Mouse (Mus musculus) kidney, embryonic 15.5 days (tissue): ENCODE measurements around the gene Jtb. TPM values are rescaled to one million over a fixed set of nuclear protein-coding genes. Genes with fewer than 3 reads are reported as not detected.

Experiments used
- ATAC-seq: fragments of 200-750 bp; cut with Nextera tagmentation; replicated peaks from 2 replicates; pipeline ENCODE4 v1.8.0; 2017; ENCODE audit warnings: moderate TSS enrichment; ENCODE audit not compliant: low FRiP score
- H3K27ac ChIP-seq: fragments of 300-500 bp; sonication (generic); 2 replicates; pipeline ENCODE4 v1.5.1; 2015; ENCODE audit warnings: mild to moderate bottlenecking, inconsistent platforms
- H3K27me3 ChIP-seq: fragments of 300-500 bp; sonication (generic); 2 replicates; pipeline ENCODE4 v1.6.1; 2015; ENCODE audit warnings: inconsistent platforms
- H3K36me3 ChIP-seq: fragments of 300-500 bp; sonication (generic); 2 replicates; pipeline ENCODE4 v1.6.1; 2015; ENCODE audit warnings: inconsistent platforms
- H3K4me1 ChIP-seq: fragments of 300-500 bp; sonication (generic); 2 replicates; pipeline ENCODE4 v1.6.1; 2015; ENCODE audit warnings: inconsistent platforms
- H3K4me2 ChIP-seq: fragments of 300-500 bp; sonication (generic); 2 replicates; pipeline ENCODE4 v1.6.1; 2015; ENCODE audit warnings: moderate library complexity, mild to moderate bottlenecking, inconsistent platforms
- H3K4me3 ChIP-seq: fragments of 300-500 bp; sonication (generic); replicated peaks from 2 replicates; pipeline ENCODE4 v1.5.1; 2015; ENCODE audit warnings: mild to moderate bottlenecking, inconsistent platforms
- H3K9ac ChIP-seq: fragments of 300-500 bp; sonication (generic); 2 replicates; pipeline ENCODE4 v1.6.1; 2015; ENCODE audit warnings: mild to moderate bottlenecking, inconsistent platforms
- H3K9me3 ChIP-seq: fragments of 300-500 bp; sonication (generic); replicated peaks from 2 replicates; pipeline ENCODE4 v1.6.1; 2016; ENCODE audit warnings: inconsistent platforms
- WGBS: fragments of 180-500 bp; shearing (Covaris S2); methylation state at CpG from one replicate; pipeline ENCODE4 v1.1.7; 2015; ENCODE audit warnings: mixed read lengths; 5-methylcytosine and 5-hydroxymethylcytosine counted together
- polyA plus RNA-seq: library from polyadenylated mRNA; unstranded; fragments of >200 nt; fragmentation: Nextera tagmentation; extraction: Ambion mirVana; gene quantifications from 2 replicates; pipeline ENCODE4 v1.2.1, GENCODE M21; 2015

The Jtb gene
- polyA plus RNA-seq, 1 experiment from 2014 or later: 96.9 TPM

DNA sequence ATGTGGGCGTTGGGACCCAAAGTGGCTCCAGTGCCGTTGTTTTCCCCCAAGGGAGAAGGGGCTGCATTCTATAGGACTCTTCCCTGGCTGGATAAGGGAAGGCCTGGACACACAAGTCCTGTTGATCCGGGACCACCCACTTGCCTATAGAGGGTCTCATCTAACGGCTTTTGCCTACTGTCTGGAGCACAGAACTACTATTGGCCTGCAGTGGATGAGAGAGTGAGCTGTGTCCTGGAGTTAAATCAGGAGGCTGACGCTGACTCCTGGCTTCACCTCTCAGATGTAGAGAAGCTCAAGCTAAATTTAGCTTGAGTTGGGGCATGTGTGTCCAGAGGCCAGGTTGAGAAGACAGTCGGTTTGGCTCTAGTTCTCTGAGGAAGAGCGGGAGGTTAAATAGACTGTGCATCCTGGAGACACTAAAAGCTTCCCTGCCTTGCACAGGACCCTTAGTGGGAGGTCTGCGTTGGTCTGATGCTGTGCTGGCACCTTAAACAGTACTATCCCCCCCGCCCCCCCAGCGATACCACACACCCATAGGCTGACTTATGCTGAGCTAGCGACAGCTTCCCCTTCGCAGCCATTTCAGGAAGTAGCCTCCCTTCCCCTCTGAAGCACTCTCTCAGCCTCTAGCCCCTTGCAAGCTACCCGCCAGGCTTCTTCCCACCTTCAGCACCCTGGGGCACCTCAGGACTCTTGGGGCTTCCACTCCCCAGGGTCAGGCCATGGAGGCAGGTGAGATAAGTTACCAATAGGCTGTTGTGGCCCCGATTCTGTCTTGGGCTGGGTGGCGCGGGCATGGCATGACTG is 34.7 kb downstream of the Jtb start:
- H3K27me3 ChIP-seq: no peaks in the 10 kb centered on the region
- WGBS: 23% methylated on average over 16 of the region's 16 CpGs
- no peaks in the 10 kb centered on the region for H3K9me3 ChIP-seq

DNA sequence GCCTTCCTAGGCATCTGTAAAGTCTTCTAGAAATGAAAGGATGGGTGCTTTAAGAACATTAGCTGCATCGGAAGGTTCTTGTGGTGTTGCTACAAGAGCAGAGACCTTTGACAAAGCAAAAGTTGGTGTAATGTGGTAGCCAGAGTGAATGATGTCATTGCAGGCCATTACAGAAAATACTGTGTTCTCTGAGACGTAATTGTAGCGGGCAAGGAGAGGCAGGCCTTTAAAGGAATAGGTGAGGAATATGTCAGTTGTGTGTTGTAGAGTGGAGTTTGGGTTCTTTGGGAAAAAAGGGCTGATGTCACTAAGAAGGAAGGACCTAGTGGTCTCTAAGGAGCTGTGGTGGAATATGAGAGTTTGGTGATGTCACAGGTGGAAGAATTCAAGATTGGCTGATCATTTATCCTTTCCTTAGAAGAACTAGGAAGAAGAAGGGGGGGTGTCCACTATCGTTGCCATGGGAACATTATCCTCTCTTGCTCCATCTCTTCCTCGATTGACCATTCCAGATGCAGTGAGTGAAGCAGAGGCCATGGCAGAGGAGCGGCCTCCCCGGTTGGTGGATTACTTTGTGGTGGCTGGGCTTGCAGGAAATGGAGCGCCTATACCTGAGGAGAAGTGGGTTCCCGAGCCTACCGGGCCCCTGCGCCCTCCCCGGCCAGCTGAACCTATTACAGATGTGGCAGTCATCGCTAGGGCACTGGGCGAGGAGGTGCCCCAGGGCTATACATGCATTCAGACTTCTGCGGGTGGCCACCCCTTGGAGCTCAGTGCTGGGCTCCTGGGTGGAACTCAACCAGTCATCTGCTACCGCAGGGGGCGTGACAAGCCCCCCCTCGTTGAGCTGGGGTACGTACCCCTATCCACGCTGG is 35.7 kb downstream of the Jtb start:
- H3K9me3 ChIP-seq: no peaks in the 10 kb centered on the region
- no peak overlapping the region for H3K4me3 ChIP-seq
- no peaks in the 10 kb centered on the region for H3K27me3 ChIP-seq
- no peak for ATAC-seq
- H3K27ac ChIP-seq: peak overlapping the region; percentile 98; the same call in 1 of the 2 replicates
- peaks cover 12% of the 10 kb centered on the region for H3K4me1 ChIP-seq
- 93% methylated on average over 20 of the region's 20 CpGs for WGBS
- peaks cover 55% of the 10 kb centered on the region for H3K36me3 ChIP-seq
- no peak overlapping the region for H3K9ac ChIP-seq
- no peak overlapping the region for H3K4me2 ChIP-seq

More for the DNA sequence above, 34.7 kb downstream of the Jtb start:
- peak; percentile 41 for ATAC-seq
- H3K36me3 ChIP-seq: peaks cover 56% of the 10 kb centered on the region
- H3K4me3 ChIP-seq: peak overlapping the region; percentile 89
- peak overlapping the region; percentile 83 for H3K4me2 ChIP-seq
- peak overlapping the region; percentile 81 for H3K9ac ChIP-seq
- H3K4me1 ChIP-seq: peaks cover 12% of the 10 kb centered on the region
- peak overlapping the region; percentile 98 for H3K27ac ChIP-seq

DNA sequence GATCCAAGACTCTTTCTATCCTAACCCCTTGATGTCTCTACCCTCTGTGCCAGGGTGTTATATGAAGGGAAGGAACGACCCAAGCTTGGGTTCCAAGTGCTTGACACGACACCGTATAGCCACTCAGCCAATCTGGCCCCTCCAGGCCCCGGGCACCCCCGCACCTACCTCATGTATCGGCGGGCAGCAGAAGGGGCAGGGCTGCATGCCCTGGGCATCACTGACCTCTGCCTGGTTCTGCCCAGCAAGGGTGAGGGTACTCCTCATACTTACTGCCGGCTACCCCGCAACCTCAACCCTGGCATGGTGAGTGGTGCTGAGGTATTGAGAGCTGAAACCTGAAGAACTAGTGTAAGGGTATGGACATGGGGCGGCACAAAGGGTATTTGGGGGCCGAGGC is 36.8 kb downstream of the Jtb start:
- Histone ChIP-seq H3K4me2 (no peak overlapping the region), H3K27ac (no peak overlapping the region), H3K4me3 (no peak overlapping the region), H3K36me3 (peaks cover 55% of the 10 kb centered on the region), H3K9ac (no peak overlapping the region), H3K9me3 (no peaks in the 10 kb centered on the region), H3K27me3 (no peaks in the 10 kb centered on the region), H3K4me1 (peaks cover 12% of the 10 kb centered on the region)
- ATAC-seq: no peak
- WGBS: 92% methylated on average over 11 of the region's 11 CpGs

GRCm38 (mm10) chr3:90268971-90269370 is 37.6 kb downstream of the Jtb start:
- Histone ChIP-seq H3K9ac (no peak overlapping the region), H3K4me3 (no peak overlapping the region), H3K4me2 (no peak overlapping the region), H3K27me3 (no peaks in the 10 kb centered on the region), H3K4me1 (peaks cover 12% of the 10 kb centered on the region), H3K9me3 (no peaks in the 10 kb centered on the region), H3K27ac (no peak overlapping the region), H3K36me3 (peaks cover 55% of the 10 kb centered on the region)
- no peak for ATAC-seq
- WGBS: 93% methylated on average over 16 of the region's 16 CpGs

DNA sequence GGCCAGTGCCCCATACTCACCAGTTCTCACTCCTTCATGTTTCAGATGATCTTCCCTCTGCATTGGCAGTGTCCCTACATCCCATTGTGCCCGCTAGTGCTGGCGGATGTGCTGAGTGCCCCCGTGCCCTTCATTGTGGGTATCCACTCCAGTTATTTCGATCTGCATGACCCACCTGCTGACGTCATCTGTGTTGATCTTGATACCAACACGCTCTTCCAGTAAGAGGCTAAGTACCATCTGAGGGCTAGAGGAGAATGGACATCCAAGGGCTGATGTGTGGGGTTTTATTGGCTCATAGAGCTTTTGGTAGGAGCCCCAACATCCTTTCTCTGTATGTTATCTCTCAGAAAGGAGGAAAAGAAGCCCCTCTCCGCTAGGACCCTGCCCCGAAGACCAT is 39.4 kb downstream of the Jtb start:
- no peak overlapping the region for H3K27ac ChIP-seq
- no peaks in the 10 kb centered on the region for H3K27me3 ChIP-seq
- WGBS: 94% methylated on average over 8 of the region's 8 CpGs
- H3K36me3 ChIP-seq: peaks cover 65% of the 10 kb centered on the region
- H3K4me1 ChIP-seq: peaks cover 9% of the 10 kb centered on the region
- H3K9ac ChIP-seq: no peak overlapping the region
- H3K4me2 ChIP-seq: no peak overlapping the region
- no peak for ATAC-seq
- no peaks in the 10 kb centered on the region for H3K9me3 ChIP-seq
- H3K4me3 ChIP-seq: no peak overlapping the region

- Histone ChIP-seq H3K4me2 (no peak overlapping the region), H3K9ac (no peak overlapping the region), H3K27me3 (no peaks in the 10 kb centered on the region), H3K36me3 (peaks cover 76% of the 10 kb centered on the region), H3K9me3 (no peaks in the 10 kb centered on the region), H3K4me3 (no peak overlapping the region), H3K27ac (no peak overlapping the region), H3K4me1 (no peaks in the 10 kb centered on the region)
- 76% methylated on average over 9 of the region's 9 CpGs for WGBS
- no peak for ATAC-seq
Observed at GRCm38 (mm10) chr3:90272170-90272569, 40.8 kb downstream of the Jtb start.

DNA sequence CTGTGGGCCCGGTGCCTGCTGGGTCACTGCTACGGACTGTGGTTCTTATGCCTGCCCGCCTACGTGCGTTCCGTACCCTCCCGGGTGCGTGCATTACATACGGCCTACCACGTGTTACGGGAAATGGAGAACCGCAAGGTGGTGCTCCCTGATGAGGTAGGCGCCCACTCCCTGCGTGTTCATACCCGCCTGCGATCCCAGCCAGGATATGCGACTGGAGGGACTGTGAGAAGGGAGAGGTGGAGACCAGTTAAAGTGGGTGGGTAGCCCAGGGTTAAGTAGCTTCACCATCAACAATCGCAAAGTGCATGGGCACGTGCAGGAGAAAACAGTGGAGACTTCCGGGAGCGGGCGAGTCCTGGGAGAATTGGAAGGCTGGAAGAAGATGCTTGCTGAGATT is 42.5 kb downstream of the Jtb start:
- no peak overlapping the region for H3K4me3 ChIP-seq
- H3K4me1 ChIP-seq: no peaks in the 10 kb centered on the region
- 94% methylated on average over 22 of the region's 22 CpGs for WGBS

GRCm38 (mm10) chr3:90275286-90275685 is 43.9 kb downstream of the Jtb start:
- WGBS: 90% methylated on average over 11 of the region's 11 CpGs
- Histone ChIP-seq H3K27me3 (no peaks in the 10 kb centered on the region), H3K27ac (no peak overlapping the region), H3K4me1 (no peaks in the 10 kb centered on the region), H3K9ac (no peak overlapping the region), H3K4me3 (no peak overlapping the region), H3K4me2 (no peak overlapping the region), H3K9me3 (no peaks in the 10 kb centered on the region), H3K36me3 (peaks cover 93% of the 10 kb centered on the region)
- no peak for ATAC-seq

More for the DNA sequence above, 42.5 kb downstream of the Jtb start:
- no peak overlapping the region for H3K27ac ChIP-seq
- ATAC-seq: no peak
- H3K27me3 ChIP-seq: no peaks in the 10 kb centered on the region
- no peaks in the 10 kb centered on the region for H3K9me3 ChIP-seq
- peaks cover 88% of the 10 kb centered on the region for H3K36me3 ChIP-seq
- no peak overlapping the region for H3K4me2 ChIP-seq
- no peak overlapping the region for H3K9ac ChIP-seq

DNA sequence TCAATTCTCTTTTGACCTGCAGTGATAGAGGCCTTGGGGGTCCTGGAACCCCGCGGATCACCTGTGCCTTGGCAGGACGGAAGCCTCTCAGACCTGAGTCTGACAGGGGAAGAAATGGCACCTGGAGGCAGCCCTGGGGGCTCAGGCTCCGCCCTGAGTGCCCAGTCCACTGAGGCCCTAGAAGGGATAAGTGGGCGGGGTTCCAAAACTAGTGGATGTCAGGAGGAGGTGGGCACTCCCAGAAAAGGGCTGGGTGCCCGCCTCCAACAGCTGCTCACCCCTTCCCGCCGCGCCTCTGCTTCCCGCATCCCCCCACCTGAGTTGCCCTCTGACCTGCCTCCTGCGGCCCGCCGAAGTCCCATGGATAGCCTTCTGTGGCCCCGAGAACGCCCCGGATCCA is 45.5 kb downstream of the Jtb start:
- 54% methylated on average over 16 of the region's 16 CpGs for WGBS
- Histone ChIP-seq H3K27ac (no peak overlapping the region), H3K4me2 (no peak overlapping the region), H3K9me3 (no peaks in the 10 kb centered on the region), H3K36me3 (peaks cover 89% of the 10 kb centered on the region), H3K27me3 (no peaks in the 10 kb centered on the region), H3K9ac (no peak overlapping the region), H3K4me3 (no peak overlapping the region), H3K4me1 (no peaks in the 10 kb centered on the region)
- ATAC-seq: no peak

DNA sequence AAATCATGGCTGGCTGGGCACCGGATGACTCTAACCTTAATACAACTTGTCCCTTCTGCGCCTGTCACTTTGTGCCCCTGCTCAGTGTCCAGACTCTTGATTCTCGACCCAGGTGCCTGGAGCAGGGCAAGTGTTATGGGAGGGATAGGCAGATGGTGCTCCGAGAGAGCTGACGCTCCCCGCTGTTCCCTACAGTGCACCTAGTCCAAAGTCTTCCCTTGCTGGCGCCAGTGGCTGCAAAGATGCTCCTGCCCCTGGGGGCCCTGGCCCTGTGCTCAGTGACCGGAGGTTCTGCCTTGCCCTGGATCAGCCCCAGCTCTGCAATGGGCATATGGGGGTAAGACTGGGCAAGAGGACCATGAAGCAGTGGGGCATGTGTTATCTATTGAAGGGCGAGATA is 46.4 kb downstream of the Jtb start:
- Histone ChIP-seq H3K9me3 (no peaks in the 10 kb centered on the region), H3K36me3 (peaks cover 79% of the 10 kb centered on the region), H3K4me2 (no peak overlapping the region), H3K9ac (no peak overlapping the region), H3K27ac (no peak overlapping the region), H3K4me1 (no peaks in the 10 kb centered on the region), H3K27me3 (no peaks in the 10 kb centered on the region), H3K4me3 (no peak overlapping the region)
- 88% methylated on average over 9 of the region's 9 CpGs for whole genome bisulfite sequencing
- no peak for ATAC-seq

GRCm38 (mm10) chr3:90278211-90278610 is 46.8 kb downstream of the Jtb start:
- no peak overlapping the region for H3K9ac ChIP-seq
- H3K4me1 ChIP-seq: no peaks in the 10 kb centered on the region
- WGBS: 90% methylated on average over 10 of the region's 10 CpGs
- no peak overlapping the region for H3K27ac ChIP-seq
- peaks cover 75% of the 10 kb centered on the region for H3K36me3 ChIP-seq
- no peak overlapping the region for H3K4me3 ChIP-seq
- H3K9me3 ChIP-seq: no peaks in the 10 kb centered on the region
- H3K4me2 ChIP-seq: no peak overlapping the region
- H3K27me3 ChIP-seq: no peaks in the 10 kb centered on the region
- no peak for ATAC-seq

GRCm38 (mm10) chr3:90279216-90279615 is 47.8 kb downstream of the Jtb start:
- Histone ChIP-seq H3K4me1 (no peaks in the 10 kb centered on the region), H3K9ac (no peak overlapping the region), H3K4me2 (no peak overlapping the region), H3K27ac (no peak overlapping the region), H3K36me3 (peaks cover 65% of the 10 kb centered on the region), H3K9me3 (no peaks in the 10 kb centered on the region), H3K4me3 (no peak overlapping the region), H3K27me3 (no peaks in the 10 kb centered on the region)
- WGBS: 92% methylated on average over 9 of the region's 9 CpGs
- ATAC-seq: no peak
